Mouse (Mus musculus) gastrocnemius, adult 2 months (tissue): Measurements from ENCODE around the gene Sbf2. TPM values are rescaled to one million over a fixed set of nuclear protein-coding genes. Genes with fewer than 3 reads are reported as not detected.

Experiments
- DNase-seq: peaks from one replicate; pipeline ENCODE4 v3.0.0; 2022
- H3K27ac ChIP-seq: fragments of 200-600 bp; 2 replicates; pipeline ENCODE4 v1.8.1; 2022; ENCODE audit warnings: mild to moderate bottlenecking
- H3K4me3 ChIP-seq: fragments of 200-600 bp; 2 replicates; pipeline ENCODE4 v1.8.1; 2022; ENCODE audit warnings: mild to moderate bottlenecking, moderate library complexity
- CTCF ChIP-seq: fragments of 200-600 bp; IDR thresholded peaks from 2 replicates; pipeline ENCODE4 v1.8.1; 2022; ENCODE audit warnings: antibody characterized with exemption, mild to moderate bottlenecking, moderate library complexity
- intact Hi-C: fragments of 180-260 bp; cut with DNase I; formaldehyde crosslinking; loops from one replicate; pipeline ENCODE4 v1.15.1; 2025
- total RNA-seq, 2 experiments: library from RNA; stranded (reverse); gene quantifications; 2 replicates each; pipeline ENCODE4 v1.2.3; 2021

Sbf2 gene
- total RNA-seq, 2 experiments from 2014 or later: 11.2 to 14.8 TPM

GRCm38 (mm10) chr7:110627486-110628272 is 13.0 kb upstream of the Sbf2 start, which contains the start of gene Adm:
TSS of gene Adm (plus strand) at chr7:110627661.
- no peak for TF ChIP-seq CTCF
- peak within 1 kb of the TSS; percentile 77 for H3K4me3 ChIP-seq
- intact Hi-C loops: no loop called here
- DNase-seq: peak; percentile 90
- H3K27ac ChIP-seq: peak within 1 kb of the TSS; percentile 80

GRCm38 (mm10) chr7:110627099-110627482 is 12.4 kb upstream of the Sbf2 start:
- intact Hi-C loops: no loop called here
- peak; percentile 43 for DNase-seq
- peak overlapping the region; percentile 16; the same call in 1 of the 2 replicates for H3K27ac ChIP-seq
- TF ChIP-seq CTCF: peak; percentile 32; the same call in 1 of the 2 replicates
- H3K4me3 ChIP-seq: peak overlapping the region; percentile 77

GRCm38 (mm10) chr7:110626186-110627098 is 11.7 kb upstream of the Sbf2 start:
- no peak for TF ChIP-seq CTCF
- intact Hi-C loops: no loop called here
- Histone ChIP-seq H3K4me3 (peak overlapping the region; percentile 77), H3K27ac (peak overlapping the region; percentile 16; the same call in 1 of the 2 replicates)
- DNase-seq: no peak

GRCm38 (mm10) chr7:110625489-110625888 is 10.8 kb upstream of the Sbf2 start:
- Histone ChIP-seq H3K4me3 (peak overlapping the region; percentile 77), H3K27ac (no peak overlapping the region)
- TF ChIP-seq CTCF: no peak
- no peak for DNase-seq
- intact Hi-C loops: no loop called here

GRCm38 (mm10) chr7:110624961-110625360 is 10.2 kb upstream of the Sbf2 start:
- intact Hi-C loops: no loop called here
- TF ChIP-seq CTCF: no peak
- DNase-seq: no peak
- Histone ChIP-seq H3K27ac (no peak overlapping the region), H3K4me3 (no peak overlapping the region)

GRCm38 (mm10) chr7:110624067-110624466 is 9.3 kb upstream of the Sbf2 start:
- TF ChIP-seq CTCF: no peak
- Histone ChIP-seq H3K4me3 (no peak overlapping the region), H3K27ac (no peak overlapping the region)
- intact Hi-C loops: no loop called here
- no peak for DNase-seq

GRCm38 (mm10) chr7:110619086-110619611 is 4.4 kb upstream of the Sbf2 start:
- intact Hi-C loops: no loop called here
- no peak for TF ChIP-seq CTCF
- DNase-seq: no peak
- Histone ChIP-seq H3K27ac (no peak overlapping the region), H3K4me3 (no peak overlapping the region)

- H3K27ac ChIP-seq: peak overlapping the region; percentile 91
- no peak overlapping the region; the same call in 1 of the 2 replicates for H3K4me3 ChIP-seq
- peak; percentile 22 for DNase-seq
- intact Hi-C loops: no loop called here
- no peak for TF ChIP-seq CTCF
These were observed 1.1 kb upstream of the Sbf2 start for GRCm38 (mm10) chr7:110615792-110616191.

GRCm38 (mm10) chr7:110615151-110615631 is 469 bp upstream of the Sbf2 start:
- intact Hi-C loops: no loop called here
- peak overlapping the region; percentile 91 for H3K27ac ChIP-seq
- DNase-seq: peak; percentile 69
- peak overlapping the region; percentile 95 for H3K4me3 ChIP-seq
- no peak for TF ChIP-seq CTCF

GRCm38 (mm10) chr7:110613381-110614132 is 1.2 kb downstream of the Sbf2 start:
- no peak for DNase-seq

GRCm38 (mm10) chr7:110606906-110607305 is 7.8 kb downstream of the Sbf2 start:
- intact Hi-C loops: no loop called here
- no peak for TF ChIP-seq CTCF
- no peak for DNase-seq
- Histone ChIP-seq H3K4me3 (no peak overlapping the region), H3K27ac (no peak overlapping the region)

More at GRCm38 (mm10) chr7:110613381-110614132, 1.2 kb downstream of the Sbf2 start:
- Histone ChIP-seq H3K27ac (peak overlapping the region; percentile 91), H3K4me3 (peak overlapping the region; percentile 95)
- no peak for TF ChIP-seq CTCF
- intact Hi-C loops: no loop called here

- H3K4me3 ChIP-seq: no peak overlapping the region
These were observed 9.2 kb downstream of the Sbf2 start for GRCm38 (mm10) chr7:110605476-110605875.

More at GRCm38 (mm10) chr7:110605476-110605875, 9.2 kb downstream of the Sbf2 start:
- no peak overlapping the region for H3K27ac ChIP-seq
- no peak for DNase-seq
- intact Hi-C loops: no loop called here
- TF ChIP-seq CTCF: no peak
